Mouse (Mus musculus) kidney, adult 2 months (tissue): ENCODE data around the gene Nploc4.

Source experiments
- CTCF ChIP-seq: fragments of 200-500 bp; conservative IDR thresholded peaks from 2 replicates; pipeline ENCODE4 v1.5.1; 2011; ENCODE audit warnings: low read depth, mild to moderate bottlenecking, control low read depth, low read length, moderate library complexity, mixed read lengths; ENCODE audit not compliant: insufficient read depth, insufficient read length
- POLR2A ChIP-seq: fragments of 200-500 bp; IDR thresholded peaks from one replicate; pipeline ENCODE4 v1.6.1; 2011; ENCODE audit warnings: low read depth, low read length, control low read depth

DNA sequence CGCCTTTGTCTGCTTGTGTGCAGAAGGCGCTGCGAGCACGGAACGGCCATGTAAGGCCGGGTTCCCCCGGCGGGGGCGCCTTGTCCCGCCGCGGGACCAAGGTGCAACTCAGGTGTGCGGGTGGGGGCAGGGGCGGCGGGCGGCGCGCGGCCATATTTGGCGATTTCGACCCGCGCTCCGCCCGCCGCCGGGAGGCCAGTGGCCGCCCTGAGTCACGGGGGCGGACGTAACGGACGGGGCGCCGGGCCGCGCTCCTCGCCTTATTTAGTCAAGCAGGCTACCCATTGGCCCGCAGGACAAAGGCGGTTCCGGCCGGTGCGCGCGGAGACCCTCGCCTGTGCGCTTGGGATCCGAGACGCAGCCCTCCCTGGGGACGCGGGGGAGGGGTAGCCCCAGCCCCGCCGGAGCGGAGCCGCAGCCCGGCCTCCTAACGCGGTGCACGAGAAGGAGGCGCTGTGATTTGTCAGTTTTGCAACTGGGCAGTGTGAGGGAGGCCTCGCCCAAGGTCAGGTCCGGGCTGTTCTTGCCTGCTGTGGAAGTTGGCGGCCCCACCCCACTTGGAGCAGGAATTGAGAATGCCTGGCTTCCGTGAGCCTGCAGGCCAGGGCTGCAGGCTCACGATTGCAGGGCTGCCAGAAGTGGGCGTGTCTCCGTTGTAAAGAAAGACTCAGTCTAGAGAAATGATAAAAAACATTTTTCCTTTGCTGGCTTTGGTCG lies 87.4 kb downstream of the Nploc4 start:
- TF ChIP-seq CTCF (no peak), POLR2A (peak; percentile 45)
